Mouse (Mus musculus) gastrocnemius, postnatal 4 days (tissue): ENCODE measurements at regions not wholly inside any gene's neighbourhood (a gene's known extent, or its start where the extent isn't known, plus 50 kb on each side); places are given as distances from the start of the nearest gene placed in this dataset.
"Not testable (repeated sequence)": the region's sequence is repeated elsewhere in the genome, so short reads cannot be mapped to it uniquely, and the experiment has no call there.

ENCODE experiments used
- DNase-seq, 2 experiments: peaks; one replicate each; pipeline ENCODE4 v3.0.0; 2021 to 2022; ENCODE audit warnings: low spot score in 2 of 2, mixed read lengths in 2 of 2

- DNase-seq: no peak
Observed at GRCm38 (mm10) chr13:115911524-115912459, 397.7 kb downstream of the Isl1 start.

DNA sequence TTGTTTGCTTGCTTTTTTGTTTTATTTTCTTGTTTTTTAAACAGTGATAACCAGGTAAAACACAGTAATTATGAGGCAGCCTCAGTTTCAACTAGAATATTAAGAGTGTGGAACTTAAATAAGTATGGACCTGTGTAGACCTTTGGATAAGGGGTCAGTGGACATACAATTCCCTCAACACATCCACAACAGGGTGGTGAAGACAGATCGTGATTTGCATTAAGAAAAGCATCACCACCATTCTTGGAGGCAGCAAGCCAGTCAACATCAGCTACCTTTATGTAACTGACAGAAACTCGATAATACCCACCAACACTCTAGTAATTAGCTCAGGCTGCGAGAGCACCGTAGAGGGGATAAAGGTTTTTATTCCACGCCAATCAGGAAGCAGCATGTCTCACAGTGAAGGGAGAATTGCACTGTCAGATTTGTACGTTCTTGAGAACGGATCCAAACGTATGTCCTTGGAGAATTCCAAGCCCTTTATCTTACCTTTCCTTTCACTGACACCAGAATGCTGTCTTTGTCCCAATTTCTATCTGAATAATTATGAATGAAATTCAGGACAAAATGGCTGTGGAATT lies 398.5 kb downstream of the Isl1 start:
- no peak for DNase-seq

GRCm38 (mm10) chr13:115880616-115881015 lies 428.9 kb downstream of the Isl1 start:
- no peak for DNase-seq

GRCm38 (mm10) chr13:115860480-115860879 lies 449.0 kb downstream of the Isl1 start:
- no peak for DNase-seq

- no peak for DNase-seq
Observed at GRCm38 (mm10) chr13:115856632-115857031, 452.9 kb downstream of the Isl1 start.

DNA sequence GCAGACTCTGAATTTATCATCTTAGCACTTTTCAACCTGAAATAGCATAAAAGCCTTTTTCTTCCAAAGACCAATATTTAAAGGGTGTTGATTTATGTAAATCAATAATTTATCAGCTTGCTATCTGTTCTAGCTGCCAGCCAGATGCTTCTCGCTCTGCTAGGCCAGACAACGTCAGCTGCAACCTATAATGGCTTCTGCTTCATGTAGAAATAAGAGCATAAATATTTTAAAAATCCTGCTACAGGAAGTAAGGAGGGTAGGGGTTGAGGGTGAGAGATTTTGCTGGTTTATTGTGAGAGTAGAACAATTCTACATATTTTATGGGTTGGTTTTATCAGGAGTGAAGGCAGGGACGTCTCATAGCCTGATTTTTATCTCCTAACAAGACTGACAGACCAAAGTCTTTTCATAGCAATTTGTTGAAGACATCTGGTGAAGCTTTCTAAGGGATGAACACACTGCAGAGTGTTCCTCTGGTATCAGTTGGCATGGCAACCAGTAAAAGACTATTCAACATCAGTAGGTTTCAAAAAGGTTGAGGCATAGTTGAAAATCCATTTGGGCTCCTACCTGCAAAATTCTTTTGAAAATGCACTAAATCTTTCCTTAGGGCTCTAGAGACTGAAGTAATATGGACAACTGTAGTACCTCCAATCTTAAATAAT lies 456.7 kb downstream of the Isl1 start:
- DNase-seq: no peak

DNA sequence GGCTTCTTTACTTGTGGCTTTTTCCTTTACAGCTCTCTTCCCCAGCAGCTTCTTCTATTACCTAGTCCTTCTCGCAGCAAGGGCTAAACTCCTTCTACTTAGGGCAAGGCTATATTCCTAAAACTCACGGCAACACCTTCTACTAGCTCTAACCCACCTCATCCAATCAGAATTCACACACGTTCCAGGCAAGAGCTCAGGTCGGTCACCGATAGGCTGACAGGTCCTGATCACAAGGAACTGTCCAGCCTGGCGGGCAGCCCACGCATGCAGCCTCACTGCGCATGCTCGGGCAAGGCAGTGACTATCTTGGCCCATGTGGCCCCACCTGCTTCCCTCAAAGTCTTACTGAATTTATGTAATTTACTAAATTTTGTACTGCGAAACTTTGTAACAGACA lies 466.4 kb downstream of the Isl1 start:
- no peak for DNase-seq

- DNase-seq: no peak
Observed at GRCm38 (mm10) chr13:115836203-115836768, 473.2 kb downstream of the Isl1 start.

GRCm38 (mm10) chr13:115825191-115825590 lies 484.3 kb downstream of the Isl1 start:
- DNase-seq: no peak

DNA sequence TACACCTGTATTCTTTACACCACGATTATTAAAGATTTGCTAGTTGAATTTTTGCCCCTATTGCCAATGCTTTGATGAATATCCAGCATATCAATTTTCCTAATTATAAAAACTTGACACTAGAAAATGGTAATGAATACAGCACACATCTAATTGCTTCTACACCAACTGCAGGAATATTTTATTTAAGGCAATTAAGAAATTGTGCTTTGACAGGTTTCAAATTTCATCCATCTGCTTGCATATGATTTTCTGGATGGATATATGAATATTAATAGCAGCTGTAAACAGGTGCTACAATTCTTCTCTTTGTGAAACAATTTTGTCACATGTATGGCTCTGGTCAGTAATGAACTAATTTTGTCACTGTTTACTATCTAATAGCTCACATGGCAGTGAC lies 487.0 kb downstream of the Isl1 start:
- DNase-seq: no peak

DNA sequence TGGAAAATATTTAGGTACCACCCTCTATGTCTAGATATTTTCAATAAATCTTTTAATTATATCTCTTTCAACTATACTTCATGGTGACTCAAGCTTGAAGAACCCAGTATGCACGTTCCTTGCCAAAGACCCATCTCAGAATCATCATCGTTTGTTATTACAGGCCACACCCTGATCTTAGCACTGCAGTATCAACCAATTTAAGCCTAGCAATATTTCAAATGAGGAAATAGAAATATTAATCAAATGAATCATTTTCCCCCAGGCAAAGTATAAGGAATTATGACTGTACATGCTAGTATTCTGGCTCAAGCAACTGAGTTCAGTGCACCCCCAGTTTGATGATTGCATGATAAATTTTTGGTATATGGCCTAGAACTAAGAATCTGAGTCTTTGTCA lies 495.3 kb downstream of the Isl1 start:
- no peak for DNase-seq

DNA sequence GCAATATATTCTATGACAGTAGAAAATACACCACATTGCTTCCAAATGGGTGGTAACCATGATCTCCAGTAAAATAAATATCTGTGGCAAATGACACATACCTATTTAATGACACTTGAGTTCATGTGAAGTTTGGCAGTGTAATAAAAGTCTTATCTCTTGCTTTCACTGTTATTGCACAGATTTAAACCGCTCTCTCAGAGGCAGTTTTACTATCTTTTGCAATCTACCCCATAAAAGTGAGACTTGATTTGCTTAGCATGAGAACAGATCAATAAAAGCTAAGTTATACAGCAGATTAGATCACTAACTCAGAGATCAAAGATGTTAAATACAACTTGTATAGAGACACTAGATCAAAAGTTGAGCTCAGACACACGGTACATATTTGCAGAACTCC lies 510.2 kb downstream of the Isl1 start:
- no peak for DNase-seq

DNA sequence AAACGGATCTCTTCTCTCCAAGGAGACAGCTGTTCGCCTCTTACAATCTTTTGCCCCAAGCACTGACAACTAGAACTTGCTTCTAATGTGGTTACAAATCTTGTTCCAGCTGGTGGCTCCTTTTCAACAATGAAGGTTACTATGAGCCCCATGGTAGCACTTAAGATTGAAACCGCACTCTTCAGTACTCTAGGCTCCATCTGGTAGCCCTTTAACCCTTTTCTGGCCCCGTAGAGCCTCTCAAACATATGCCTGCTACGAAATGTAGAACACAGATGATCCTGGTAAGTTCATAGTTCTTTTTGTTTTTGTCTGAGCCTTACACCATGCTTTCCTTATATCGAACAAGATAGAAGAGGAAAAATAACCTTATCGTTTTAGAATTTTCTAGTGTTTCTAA lies 558.2 kb downstream of the Isl1 start:
- no peak for DNase-seq

GRCm38 (mm10) chr13:115742080-115742479 lies 567.4 kb downstream of the Isl1 start:
- DNase-seq: not testable (repeated sequence)

GRCm38 (mm10) chr13:115727986-115728385 lies 581.5 kb downstream of the Isl1 start:
- DNase-seq: no peak

GRCm38 (mm10) chr13:115725356-115725952 lies 584.0 kb downstream of the Isl1 start:
- no peak for DNase-seq

DNA sequence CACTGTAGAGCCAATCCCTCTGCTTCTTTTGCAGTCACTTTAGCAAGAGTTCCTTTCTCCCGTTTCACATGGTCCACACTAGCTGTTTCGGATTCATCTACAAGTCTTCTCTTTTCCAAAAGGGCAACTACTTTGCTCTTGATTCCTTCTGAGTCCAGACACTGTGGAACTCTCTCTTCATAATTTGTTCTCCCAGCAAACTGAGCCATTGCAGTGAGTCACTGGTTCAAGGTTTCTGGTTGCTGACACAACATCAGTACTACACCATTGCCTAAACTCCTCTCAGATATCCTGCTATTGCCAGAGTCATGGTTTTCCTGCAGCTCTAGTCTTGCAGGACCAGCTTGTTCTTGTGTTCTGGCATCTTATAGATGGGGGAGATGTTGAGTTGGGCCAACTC lies 590.2 kb downstream of the Isl1 start:
- no peak for DNase-seq

DNA sequence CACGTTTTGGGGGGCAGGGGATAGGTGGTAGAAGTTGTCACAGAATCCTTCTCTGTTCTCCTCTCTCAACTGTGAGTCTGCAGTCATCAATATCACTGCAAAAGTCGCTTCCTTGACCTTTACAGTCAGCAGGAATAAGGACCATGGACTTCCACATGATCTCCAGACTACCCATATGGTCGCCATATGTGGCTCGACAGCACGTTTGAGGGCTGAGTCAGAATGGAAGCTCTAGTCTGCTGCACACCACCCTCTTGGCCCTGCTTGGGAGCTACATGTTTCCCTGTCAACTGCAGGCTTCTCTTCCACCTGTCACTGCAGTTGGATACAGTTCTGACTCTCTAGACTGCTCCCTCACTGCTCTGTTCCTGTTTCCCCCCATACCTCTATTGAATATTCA lies 590.6 kb downstream of the Isl1 start:
- DNase-seq: no peak

DNA sequence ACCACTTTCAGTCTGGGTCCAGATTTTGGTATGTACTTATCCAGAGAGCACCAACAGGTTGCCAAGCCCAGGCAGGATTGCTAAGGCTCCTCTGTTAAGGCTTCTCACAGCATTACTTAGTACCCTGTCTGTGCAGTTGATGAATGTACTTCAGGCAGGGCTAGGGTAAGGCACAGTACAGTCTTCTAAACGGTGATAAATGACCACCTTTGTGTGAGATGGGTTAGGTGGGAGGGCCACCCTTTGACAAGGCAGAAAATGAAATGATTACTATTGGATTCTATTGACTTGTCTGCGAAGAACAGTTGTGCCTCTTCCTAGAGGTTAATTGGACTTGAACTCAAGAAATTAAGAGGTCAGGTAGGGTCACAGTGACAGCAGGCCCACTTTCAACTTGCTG lies 594.4 kb upstream of the Itga1 start:
- DNase-seq: no peak

GRCm38 (mm10) chr13:115687426-115687825 lies 585.7 kb upstream of the Itga1 start:
- no peak for DNase-seq

DNA sequence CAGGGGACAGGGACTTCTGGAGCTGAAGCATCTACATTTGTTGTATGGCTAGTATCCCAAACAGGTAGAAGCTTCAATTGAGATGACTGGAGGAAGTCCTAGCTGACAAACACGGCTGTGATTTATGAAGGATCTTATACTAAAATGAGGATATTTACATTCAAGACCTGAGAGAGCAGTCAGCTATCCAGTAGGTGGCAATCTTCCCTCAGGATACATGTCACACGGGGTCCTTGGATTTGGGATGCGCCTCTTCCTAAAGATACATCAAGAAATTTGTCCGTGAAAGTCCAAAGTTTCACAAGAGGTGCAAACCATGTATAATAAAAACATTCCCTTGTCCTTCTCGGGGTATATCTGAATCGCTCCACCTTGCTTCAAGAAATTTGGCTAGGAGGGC lies 577.8 kb upstream of the Itga1 start:
- DNase-seq: no peak
